Mouse (Mus musculus): ENCODE measurements around the gene 1700109H08Rik.
"Not testable (repeated sequence)": the region's sequence is repeated elsewhere in the genome, so short reads cannot be mapped to it uniquely, and the experiment has no call there.

Gene 1700109H08Rik

DNA sequence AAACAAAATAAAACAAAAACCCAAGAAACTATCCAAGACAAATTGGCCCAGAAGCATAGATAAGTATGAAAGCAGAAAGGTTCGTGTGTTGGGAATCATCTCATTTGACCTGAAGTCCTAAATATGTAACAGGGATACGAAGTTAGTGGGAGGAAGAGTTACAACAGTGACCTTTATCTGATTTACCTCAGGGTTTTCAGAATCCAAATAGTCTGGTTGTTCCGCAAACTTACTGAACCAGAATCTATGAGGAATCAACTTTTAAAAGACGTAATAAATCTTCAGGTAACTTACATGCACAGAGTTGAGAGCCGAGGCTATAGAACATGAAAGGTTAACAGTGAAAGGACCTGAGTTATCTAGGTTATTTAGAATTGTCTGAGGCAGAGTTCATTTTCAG lies 27.4 kb downstream of the 1700109H08Rik start:
- DNase-seq (ENCODE audit: low read depth, low spot score) = no peak

DNA sequence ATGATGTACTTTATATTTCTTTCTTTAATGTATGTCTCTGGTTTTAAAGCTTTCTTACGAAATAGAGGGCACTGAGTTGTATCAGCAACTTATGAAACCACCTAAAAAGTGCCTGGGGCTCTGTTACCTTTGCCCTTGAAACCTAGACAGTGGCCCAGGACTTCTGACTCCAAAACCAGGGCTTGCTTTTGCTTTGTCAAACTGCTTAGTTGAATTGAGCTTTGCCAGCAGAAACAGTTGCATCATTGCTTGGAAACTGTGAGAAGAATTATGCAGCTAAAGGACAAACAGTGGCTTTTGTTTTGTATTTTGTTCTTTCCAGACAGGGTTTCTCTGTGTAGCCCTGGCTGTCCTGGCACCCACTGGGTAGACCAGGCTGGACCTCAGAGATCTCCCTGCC lies 28.9 kb downstream of the 1700109H08Rik start:
- no peak for DNase-seq (ENCODE audit: low read depth, low spot score)

GRCm38 (mm10) chr5:3600790-3601189 lies 29.4 kb downstream of the 1700109H08Rik start:
- DNase-seq (ENCODE audit: low read depth, low spot score) = no peak

GRCm38 (mm10) chr5:3607114-3607513 lies 35.7 kb downstream of the 1700109H08Rik start:
- no peak for DNase-seq (ENCODE audit: low read depth, low spot score)

- DNase-seq (ENCODE audit: low read depth, low spot score) = no peak
Observed at GRCm38 (mm10) chr5:3609241-3609640, 37.9 kb downstream of the 1700109H08Rik start.

DNA sequence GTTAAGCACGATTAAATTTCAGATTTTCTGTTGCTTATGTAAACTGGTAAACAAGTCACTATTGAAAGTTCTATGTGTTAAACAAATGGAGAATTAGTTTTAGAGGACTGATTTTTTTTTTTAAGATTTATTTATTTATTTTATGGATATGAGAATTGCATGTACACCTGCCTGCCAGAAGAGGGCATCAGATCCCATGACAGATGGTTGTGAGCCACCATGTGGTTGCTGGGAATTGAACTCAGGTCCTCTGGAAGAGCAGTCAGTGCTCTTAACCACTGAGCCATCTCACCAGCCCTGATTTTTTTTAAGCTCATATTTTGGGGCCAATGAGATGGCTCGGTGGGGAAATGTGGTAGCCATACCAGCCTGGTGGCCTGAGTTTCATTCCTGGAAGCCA lies 40.5 kb downstream of the 1700109H08Rik start:
- not testable (repeated sequence) for DNase-seq (ENCODE audit: low read depth, low spot score)

DNA sequence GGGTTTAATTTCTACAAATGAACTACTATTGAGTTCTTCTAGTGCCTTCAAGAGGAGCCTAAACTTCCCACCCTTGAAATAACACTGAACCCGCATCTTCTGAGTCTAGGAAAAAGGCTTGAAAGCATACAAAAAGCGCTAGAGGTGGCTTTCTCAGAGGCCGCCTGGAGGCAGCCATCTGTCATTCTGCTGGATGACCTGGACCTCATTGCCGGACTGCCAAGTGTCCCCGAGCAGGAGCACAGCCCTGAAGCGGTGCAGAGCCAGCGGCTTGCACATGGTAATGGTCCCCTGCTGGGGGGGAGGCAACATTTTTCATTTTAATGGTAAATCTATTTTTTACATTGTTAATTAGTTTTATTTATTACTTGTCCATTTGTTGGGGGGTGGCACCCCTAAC lies 49.1 kb downstream of the 1700109H08Rik start:
- no peak for DNase-seq (ENCODE audit: low read depth, low spot score)

DNA sequence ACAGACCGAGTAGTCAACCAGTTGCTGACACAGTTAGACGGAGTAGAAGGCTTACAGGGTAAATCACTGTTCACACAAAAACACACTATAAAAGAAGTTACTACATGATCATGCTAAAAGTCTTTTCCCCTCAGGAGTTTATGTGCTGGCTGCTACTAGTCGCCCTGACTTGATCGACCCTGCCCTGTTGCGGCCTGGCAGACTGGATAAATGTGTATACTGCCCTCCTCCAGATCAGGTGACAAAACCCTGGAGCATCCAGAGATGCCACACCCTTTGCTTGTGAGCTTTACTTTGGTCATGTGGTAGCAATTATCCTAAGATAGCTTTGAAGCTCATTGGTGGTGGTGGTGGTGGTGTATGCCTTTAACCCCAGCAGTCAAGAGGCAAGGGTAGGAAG lies 58.7 kb downstream of the 1700109H08Rik start:
- no peak for DNase-seq (ENCODE audit: low read depth, low spot score)

DNA sequence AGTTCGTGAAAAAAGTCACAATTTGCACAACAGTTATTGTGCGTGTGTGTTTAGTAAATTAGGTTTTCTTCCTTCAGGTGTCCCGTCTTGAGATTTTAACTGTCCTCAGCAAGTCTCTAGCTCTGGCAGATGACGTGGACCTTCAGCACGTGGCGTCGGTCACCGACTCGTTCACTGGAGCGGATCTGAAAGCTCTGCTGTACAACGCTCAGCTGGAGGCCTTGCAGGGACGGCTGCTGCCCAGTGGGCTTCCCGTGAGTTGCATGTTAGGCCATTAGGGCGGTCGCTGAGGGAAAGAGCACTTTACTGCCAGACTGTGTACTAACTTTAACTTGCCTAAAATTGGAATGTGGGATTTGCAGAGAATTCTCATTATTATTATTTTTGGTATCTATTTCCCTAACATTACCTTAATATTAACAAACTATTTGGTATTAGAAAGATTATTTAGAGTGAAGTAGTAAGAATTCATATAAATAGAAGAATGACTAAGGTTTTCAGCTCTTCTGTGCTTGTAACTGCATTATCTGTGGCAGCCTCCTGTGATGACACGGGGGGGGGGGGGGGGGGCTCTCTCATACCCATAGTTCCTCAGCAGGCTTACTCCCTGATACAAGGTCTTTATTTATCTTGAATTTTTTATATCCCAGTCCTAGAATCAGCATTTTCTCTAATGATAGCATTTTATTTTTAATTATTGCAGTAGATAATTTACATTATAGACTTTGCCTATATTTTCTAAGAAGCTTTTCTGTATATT lies 60.3 kb downstream of the 1700109H08Rik start:
- DNase-seq (ENCODE audit: low read depth, low spot score) = no peak

- DNase-seq (ENCODE audit: low read depth, low spot score) = no peak
Observed at GRCm38 (mm10) chr5:3632285-3632684, 60.9 kb downstream of the 1700109H08Rik start.

DNA sequence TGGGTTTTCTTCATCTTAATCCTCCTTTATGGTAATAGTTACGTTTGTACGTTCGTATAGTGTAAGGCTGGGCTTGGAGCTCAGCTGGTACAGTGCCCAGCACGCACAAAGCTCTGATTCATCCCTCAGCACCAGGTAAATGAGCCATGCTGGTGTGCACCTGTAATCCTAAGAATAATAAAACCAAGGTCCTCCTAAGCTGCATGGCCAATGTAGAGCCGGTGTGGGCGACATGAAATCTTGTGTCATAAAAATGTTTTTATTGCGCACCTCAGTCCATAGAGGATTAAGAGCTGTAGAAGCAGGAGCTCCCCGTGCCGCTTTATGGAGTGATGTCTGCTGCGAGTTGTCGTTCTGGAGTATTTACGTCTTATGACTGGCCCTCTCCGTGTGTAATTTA lies 61.9 kb downstream of the 1700109H08Rik start:
- no peak for DNase-seq (ENCODE audit: low read depth, low spot score)

- DNase-seq (ENCODE audit: low read depth, low spot score) = no peak
Observed at GRCm38 (mm10) chr5:3633951-3634350, 62.6 kb downstream of the 1700109H08Rik start.

All from c-Kit-negative CD71-positive TER-119-positive erythroid progenitor cells, embryonic 14.5 days (primary cell).